Mouse (Mus musculus) natural killer cell, adult 2 months (primary cell): ENCODE measurements around the gene Stard13.

Source experiments
- DNase-seq, 2 experiments: peaks; one replicate each; pipeline ENCODE4 v3.0.0; 2022; ENCODE audit warnings: low spot score in 2 of 2

Stard13 gene

GRCm38 (mm10) chr5:151233400-151234031, at the start of gene Stard13:
Stard13 (minus strand) TSS chr5:151233836.
- DNase-seq: no peak

- DNase-seq: no peak
Measured at GRCm38 (mm10) chr5:151279531-151279930, 45.9 kb upstream of the Stard13 start.

DNA sequence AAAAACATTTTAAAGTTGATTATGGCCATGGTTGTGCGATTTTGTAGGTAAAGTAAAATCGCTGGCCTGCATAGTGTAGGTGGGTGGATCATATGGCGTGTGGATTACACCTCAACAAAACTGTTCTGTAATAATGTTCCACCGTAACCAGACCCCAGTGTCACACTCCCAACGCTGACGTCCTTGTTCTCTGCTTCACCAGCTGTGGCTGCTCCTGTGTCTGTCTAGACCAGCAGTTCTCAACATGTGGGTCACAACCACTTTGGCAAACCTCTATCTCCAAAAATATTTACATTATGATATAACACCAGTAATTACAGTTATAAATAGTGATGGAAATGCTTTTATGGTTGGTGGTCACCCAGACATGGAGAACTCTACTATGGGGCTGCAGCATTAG, 44.3 kb upstream of the Stard13 start:
- no peak for DNase-seq

DNA sequence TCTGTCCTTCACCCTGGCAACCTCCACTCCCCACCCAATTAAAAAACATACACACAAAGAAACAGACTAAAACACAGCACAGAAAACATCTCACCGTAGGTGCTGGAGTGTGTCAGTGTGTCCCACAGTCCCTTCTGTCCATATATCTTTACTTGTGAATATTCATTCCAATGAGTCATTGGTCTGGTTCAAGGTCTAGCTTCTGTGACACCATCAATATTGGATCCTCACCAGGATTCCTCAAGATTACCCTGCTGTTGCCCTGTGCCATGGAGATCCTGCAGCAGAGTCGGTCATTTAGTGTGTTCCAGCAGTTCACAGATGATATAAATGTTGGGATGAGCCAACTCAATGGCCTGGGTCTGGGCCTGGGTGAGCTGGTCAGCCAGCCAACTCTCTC, 42.4 kb upstream of the Stard13 start:
- no peak for DNase-seq

DNA sequence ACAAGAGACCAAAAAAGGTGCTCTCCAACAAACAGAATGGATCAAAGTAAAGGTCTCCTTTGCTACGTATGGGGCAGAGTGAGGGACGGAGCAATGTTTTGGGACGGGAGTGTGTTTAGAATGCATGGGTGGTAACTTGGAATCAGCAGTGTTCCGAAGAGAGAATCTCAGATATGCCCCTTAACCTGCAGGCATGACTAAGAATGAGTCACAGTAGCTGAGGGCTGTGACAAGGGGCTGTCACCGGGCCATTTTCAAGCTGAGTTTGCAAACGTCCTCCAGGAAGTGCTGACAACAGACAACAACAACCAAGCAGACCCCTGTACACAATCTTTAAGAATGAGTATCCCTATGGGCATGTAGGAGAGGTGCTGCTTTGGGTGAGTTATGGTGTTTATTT, 40.6 kb upstream of the Stard13 start:
- DNase-seq: no peak

- no peak for DNase-seq
Measured at GRCm38 (mm10) chr5:151270815-151271214, 37.2 kb upstream of the Stard13 start.

DNA sequence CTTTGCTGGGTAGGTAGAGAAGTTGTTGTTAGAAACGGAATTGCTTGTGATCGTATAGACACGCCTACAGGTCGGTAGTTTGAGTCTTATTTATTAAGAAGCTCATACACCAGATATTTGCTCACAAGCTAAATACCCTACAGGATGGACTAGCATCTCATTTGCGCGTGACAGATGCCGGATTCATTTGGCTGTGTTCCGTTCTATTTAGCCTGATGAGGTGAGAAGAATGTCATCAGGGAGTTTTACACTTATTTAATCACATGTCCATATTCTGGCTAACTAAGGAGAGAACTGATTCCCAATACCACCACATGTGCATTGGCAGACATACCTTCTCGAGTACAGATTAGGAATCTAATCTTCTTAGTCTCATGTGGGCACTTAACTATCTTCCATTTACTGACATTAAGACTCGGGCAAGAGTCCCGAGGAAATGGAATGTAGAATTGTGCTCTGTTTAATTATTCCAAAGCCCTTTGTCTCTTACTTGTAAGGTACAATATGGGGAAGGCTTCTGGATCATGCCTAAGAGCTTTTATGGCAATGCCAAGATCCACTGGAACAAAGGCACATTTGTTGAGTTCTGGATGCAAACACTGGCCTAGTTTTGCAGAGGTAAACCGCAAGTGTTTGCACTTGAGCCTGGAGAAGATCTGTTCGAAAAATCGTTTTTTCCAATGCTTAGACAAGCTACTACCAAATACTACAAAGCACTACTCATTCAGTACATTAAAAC, 33.4 kb upstream of the Stard13 start:
- no peak for DNase-seq

DNA sequence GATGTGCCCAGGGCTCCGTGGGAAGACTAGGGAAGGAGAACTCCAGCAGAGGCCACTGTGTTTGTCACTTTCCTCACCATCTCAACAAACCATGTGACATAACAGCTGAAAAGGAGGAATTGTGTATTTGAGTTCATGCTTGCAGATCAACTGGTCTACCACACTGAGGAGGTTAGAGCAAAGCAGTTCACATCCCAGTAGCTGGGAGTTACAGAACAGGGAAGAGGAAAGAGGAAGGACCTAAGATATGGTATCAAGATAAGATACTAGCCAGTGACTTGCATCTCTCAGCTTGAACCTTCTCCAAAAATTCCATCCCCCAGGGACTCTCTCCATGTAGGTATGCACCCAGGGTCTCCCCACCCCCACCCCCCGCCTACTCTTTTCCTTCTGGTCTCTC, 27.9 kb upstream of the Stard13 start:
- DNase-seq: no peak

DNA sequence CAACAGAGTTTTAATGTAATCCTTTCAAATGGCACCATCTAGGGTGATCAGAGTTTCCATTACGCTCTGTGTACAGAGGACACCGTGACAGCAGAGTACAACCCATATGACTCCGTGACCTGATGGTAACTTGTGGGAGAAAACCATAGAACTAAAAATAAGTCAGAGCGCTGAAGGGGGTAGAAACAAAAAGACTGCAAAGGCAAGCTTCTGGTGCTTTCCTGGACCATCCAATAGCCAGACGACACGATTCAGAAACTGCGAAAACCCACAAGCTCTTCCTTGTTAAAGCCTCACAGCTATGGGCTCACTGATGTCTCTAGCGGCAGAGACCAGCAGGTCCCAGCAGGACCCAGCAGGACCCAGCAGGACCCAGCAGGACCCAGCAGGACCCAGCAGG, 18.6 kb upstream of the Stard13 start:
- no peak for DNase-seq

- DNase-seq: no peak
Measured at GRCm38 (mm10) chr5:151251656-151252055, 18.0 kb upstream of the Stard13 start.

DNA sequence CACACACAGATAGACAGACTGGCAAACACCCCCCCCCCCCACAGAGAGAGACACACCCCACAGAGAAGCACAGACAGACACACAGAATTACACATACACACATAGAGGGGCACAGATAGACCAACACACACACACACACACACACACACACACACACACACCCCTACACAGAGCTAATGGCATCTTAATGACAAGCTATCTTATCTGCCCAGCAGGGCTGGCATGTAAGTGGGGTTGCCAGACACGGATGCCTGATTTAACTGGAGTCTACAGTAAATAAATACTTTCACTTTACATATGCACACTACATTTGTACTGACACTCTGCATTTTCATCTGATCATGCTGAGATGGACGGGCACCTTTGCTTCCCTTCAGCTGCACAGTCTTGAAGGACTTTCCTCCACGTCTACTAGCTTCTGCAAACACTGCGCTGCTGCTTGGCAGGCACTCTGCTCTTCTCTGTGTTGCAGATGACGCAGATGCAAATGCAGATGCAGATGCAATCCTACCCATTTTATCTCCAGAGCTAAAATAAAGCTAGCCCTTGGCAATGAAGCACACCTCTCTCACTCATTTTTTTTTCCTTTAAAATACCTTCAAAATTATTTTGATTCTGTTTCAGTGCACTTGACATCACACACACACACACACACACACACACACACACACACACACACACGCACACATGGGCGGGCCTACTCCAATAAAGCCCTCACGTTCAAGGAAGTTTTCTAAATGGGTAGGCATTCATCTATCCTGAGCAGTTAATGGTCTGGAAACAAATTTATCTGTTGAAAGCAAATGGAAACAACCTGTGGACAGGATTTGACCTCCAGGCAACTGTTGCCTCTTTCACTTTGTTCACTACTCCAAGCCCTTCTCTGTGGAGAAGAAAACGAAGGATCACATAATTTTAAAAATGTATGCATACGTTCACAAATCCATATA, 15.3 kb upstream of the Stard13 start:
- DNase-seq: no peak

DNA sequence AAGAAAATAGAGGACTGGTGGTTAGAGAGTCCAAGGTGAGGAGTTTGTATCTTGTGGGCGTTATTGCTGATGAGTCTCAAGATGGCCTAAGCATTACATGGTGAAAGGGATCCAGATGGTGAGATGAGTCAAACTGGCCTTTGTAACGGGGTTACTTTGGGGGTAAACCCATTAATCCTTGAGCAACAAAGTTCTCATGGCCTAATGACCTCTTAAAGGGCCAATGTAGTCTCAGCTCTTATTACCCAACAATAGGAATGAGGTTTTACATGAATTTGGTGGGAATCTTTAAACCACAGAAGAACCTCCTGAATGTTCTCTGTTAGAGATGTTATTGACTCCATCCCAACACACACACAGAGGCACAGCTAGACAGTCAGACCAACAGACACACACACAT, 14.4 kb upstream of the Stard13 start:
- DNase-seq: no peak

DNA sequence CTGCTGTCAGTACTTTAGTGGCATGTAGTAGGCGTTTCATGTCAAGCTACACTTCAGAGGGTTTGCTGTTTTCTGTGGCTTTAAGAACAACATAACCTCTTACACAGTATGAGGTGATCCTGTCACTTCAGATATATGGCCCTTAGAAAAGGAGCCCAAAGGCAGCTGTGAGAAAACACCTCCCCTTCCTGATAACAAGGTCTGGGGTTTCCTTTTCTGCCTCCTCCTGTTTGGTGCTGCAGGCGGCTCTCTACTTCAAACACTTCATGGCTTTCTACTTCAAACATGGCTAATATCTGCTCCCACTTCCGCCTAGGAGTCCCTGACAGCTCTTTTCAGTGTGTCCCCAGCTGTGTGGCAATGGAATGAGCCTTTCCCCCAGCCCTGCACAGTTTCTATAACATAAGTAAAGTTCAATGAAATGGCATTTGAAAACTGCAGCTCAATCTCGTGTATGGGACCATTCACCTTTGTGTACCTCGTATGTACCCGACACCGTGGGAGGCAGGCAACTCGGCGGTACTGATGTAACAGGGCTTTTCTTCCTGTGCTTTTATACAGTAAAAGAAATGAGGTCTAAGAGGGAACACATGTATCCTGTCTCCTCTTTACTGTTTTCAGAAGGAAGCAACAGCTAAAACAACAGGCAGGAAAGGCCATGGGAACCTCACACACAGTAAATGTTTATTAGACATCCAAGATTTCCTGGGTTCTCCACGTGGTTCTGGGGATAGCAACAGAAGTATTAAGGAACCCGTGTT, 13.7 kb upstream of the Stard13 start:
- no peak for DNase-seq

GRCm38 (mm10) chr5:151246287-151246686, 12.7 kb upstream of the Stard13 start:
- DNase-seq: no peak

DNA sequence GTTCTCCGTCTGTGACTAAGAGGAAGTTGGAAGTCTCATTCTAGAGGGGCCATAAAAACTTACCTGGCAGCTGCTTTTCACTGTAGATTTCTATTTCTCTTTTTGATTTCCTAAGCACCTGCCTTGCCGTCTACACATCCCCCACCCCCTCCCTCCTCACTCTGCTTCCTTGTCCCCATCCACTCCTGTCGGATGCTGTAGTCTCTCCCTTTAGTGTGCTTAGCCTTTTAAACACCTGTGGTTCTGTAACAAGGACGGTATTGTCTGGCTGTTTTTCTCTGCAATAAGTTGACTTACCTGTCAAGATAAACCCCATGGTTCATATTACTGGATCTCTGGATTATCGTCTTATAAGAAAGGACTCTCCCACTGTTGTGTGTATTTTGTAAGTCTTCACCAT, 11.9 kb upstream of the Stard13 start:
- no peak for DNase-seq

DNA sequence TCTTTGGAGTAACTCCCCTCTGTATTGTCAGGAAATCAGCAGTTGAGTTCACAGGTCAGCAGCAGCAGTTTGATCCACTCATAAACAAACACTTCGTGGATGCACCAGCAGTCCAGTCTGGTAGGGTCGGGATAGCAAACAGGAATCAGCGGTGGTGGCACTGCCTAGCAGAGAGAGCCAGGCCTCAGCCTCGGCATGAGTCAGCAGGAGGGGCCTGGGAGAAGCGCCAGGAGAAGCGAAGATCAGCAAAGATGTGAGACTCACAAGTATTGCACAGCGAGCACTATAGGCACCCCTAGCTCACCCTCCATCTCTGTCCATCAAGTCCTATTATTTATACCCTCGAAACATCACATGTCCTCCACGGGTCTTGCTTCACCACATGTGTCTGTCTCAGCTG, 5.1 kb upstream of the Stard13 start:
- DNase-seq: no peak

DNA sequence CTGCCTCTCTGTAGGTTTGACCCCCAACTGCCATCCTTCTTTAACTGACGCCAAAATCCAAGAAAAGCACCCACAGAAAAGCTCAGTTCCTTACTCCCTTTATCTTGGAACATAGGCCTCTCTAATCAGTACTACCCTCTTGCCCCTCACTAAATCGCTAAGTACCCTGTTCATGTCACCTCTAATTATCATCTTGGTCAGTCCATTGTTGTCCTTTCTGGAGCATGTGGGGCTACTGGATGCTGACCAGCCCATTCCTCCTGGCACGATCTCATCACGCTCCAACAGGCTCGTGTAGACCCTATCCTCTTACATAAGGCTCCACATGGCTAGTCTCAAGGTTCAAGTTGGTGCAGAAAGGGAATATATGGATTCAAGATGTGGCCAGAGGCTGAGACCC, 2.8 kb upstream of the Stard13 start:
- DNase-seq: no peak

GRCm38 (mm10) chr5:151232576-151233299, 898 bp downstream of the Stard13 start:
- DNase-seq: no peak

GRCm38 (mm10) chr5:151231861-151232260, 1.8 kb downstream of the Stard13 start:
- no peak for DNase-seq

- no peak for DNase-seq
Measured at GRCm38 (mm10) chr5:151231411-151231810, 2.2 kb downstream of the Stard13 start.

GRCm38 (mm10) chr5:151230427-151230826, 3.2 kb downstream of the Stard13 start:
- no peak for DNase-seq
